Mouse (Mus musculus) CH12.LX (cell line): ENCODE data around the gene Yipf1.

ENCODE experiments used
- CHD2 ChIP-seq: IDR thresholded peaks from 2 replicates; pipeline ENCODE4 v1.6.1; 2011; ENCODE audit warnings: low read length, improper control_type of control experiment
- CTCF ChIP-seq, 2 experiments: IDR thresholded peaks in 1 of 2; conservative IDR thresholded peaks in 1 of 2; 2 replicates each; pipeline ENCODE4 v1.5.1; 2011 to 2012; ENCODE audit warnings: low read depth in 2 of 2, low read length in 2 of 2, improper control_type of control experiment in 1 of 2, inconsistent platforms in 1 of 2, mild to moderate bottlenecking in 1 of 2, moderate library complexity in 1 of 2
- EP300 ChIP-seq: IDR thresholded peaks from 2 replicates; pipeline ENCODE4 v1.6.1; 2011; ENCODE audit warnings: low read length, improper control_type of control experiment
- HCFC1 ChIP-seq: IDR thresholded peaks from 2 replicates; pipeline ENCODE4 v1.6.1; 2012; ENCODE audit warnings: low read depth, mild to moderate bottlenecking, inconsistent platforms, low read length, improper control_type of control experiment
- IRF4 ChIP-seq: IDR thresholded peaks from 2 replicates; pipeline ENCODE4 v1.6.1; 2014; ENCODE audit warnings: low read depth, mild to moderate bottlenecking, inconsistent platforms, low read length, improper control_type of control experiment
- JUN ChIP-seq: IDR thresholded peaks from 2 replicates; pipeline ENCODE4 v1.6.1; 2011; ENCODE audit warnings: low read depth, mild to moderate bottlenecking, low read length, improper control_type of control experiment, moderate library complexity; ENCODE audit not compliant: insufficient read depth
- MAZ ChIP-seq: IDR thresholded peaks from 2 replicates; pipeline ENCODE4 v1.6.1; 2012; ENCODE audit warnings: low read depth, mild to moderate bottlenecking, inconsistent platforms, low read length, improper control_type of control experiment, moderate library complexity
- NELFE ChIP-seq: IDR thresholded peaks from 2 replicates; pipeline ENCODE4 v1.6.1; 2011; ENCODE audit warnings: low read depth, low read length, improper control_type of control experiment
- PAX5 ChIP-seq: IDR thresholded peaks from 2 replicates; pipeline ENCODE4 v1.6.1; 2012; ENCODE audit warnings: low read length, inconsistent platforms, mixed read lengths
- POLR2A ChIP-seq: IDR thresholded peaks from 2 replicates; pipeline ENCODE4 v1.6.1; 2011; ENCODE audit warnings: low read depth, mild to moderate bottlenecking, improper control_type of control experiment, low read length
- POLR2AphosphoS2 ChIP-seq: IDR thresholded peaks from 2 replicates; pipeline ENCODE4 v1.6.1; 2011; ENCODE audit warnings: low read depth, low read length, improper control_type of control experiment
- RCOR1 ChIP-seq: conservative IDR thresholded peaks from 2 replicates; pipeline ENCODE4 v1.6.1; 2012; ENCODE audit warnings: low read depth, mild to moderate bottlenecking, inconsistent platforms, low read length, improper control_type of control experiment
- SIN3A ChIP-seq: IDR thresholded peaks from 2 replicates; pipeline ENCODE4 v1.6.1; 2012; ENCODE audit warnings: low read length, improper control_type of control experiment, inconsistent platforms
- TCF12 ChIP-seq: IDR thresholded peaks from 2 replicates; pipeline ENCODE4 v1.6.1; 2014; ENCODE audit warnings: low read depth, mild to moderate bottlenecking, inconsistent platforms, low read length, improper control_type of control experiment

- TF ChIP-seq NELFE: no peak
- TF ChIP-seq EP300: no peak
- TF ChIP-seq RCOR1: no peak
- no peak for TF ChIP-seq CTCF (conservative IDR thresholded peaks at IDR 0.05 in 1 of 2, IDR thresholded peaks at IDR 0.05 in 1 of 2; ENCODE audit: low read depth in 2 of 2, low read length in 2 of 2)
- no peak for TF ChIP-seq IRF4
- TF ChIP-seq PAX5: no peak
- no peak for TF ChIP-seq POLR2A
- no peak for TF ChIP-seq HCFC1
- TF ChIP-seq JUN: no peak
- TF ChIP-seq CHD2: no peak
- no peak for TF ChIP-seq MAZ
- no peak for TF ChIP-seq SIN3A
- TF ChIP-seq TCF12: no peak
- no peak for TF ChIP-seq POLR2AphosphoS2
Measured at GRCm38 (mm10) chr4:107337455-107337854, 23.3 kb downstream of the Yipf1 start.
